Mouse (Mus musculus) adrenal gland, postnatal 4 days (tissue): ENCODE measurements at regions not wholly inside any gene's neighbourhood (a gene's known extent, or its start where the extent isn't known, plus 50 kb on each side); places are given as distances from the start of the nearest gene placed in this dataset.

Source experiments
- DNase-seq, 2 experiments: peaks; one replicate each; pipeline ENCODE4 v3.0.0; 2021 to 2022; ENCODE audit warnings: low spot score in 2 of 2, mixed read lengths in 2 of 2

- no peak for DNase-seq
Measured at GRCm38 (mm10) chrX:11961350-11961749, 198.8 kb downstream of the Bcor start.

GRCm38 (mm10) chrX:11964428-11964827, 195.7 kb downstream of the Bcor start:
- DNase-seq = no peak

GRCm38 (mm10) chrX:11978679-11979078, 181.5 kb downstream of the Bcor start:
- DNase-seq = no peak

- no peak for DNase-seq
Measured at GRCm38 (mm10) chrX:11983276-11983675, 176.9 kb downstream of the Bcor start.
